Mouse (Mus musculus) midbrain, embryonic 16.5 days (tissue): ENCODE measurements around the gene Itgb4. TPM values are rescaled to one million over a fixed set of nuclear protein-coding genes. Genes with fewer than 3 reads are reported as not detected.

Experiments
- ATAC-seq: fragments of 200-750 bp; cut with Nextera tagmentation; 2 replicates; pipeline ENCODE4 v1.8.0; 2017; ENCODE audit warnings: moderate TSS enrichment
- H3K27ac ChIP-seq: fragments of 300-500 bp; sonication (generic); 2 replicates; pipeline ENCODE4 v1.5.1; 2014; ENCODE audit warnings: mild to moderate bottlenecking, low read length, mixed read lengths
- H3K27me3 ChIP-seq: fragments of 300-500 bp; sonication (generic); 2 replicates; pipeline ENCODE4 v1.6.1; 2014; ENCODE audit warnings: low read depth, low read length, mixed read lengths; ENCODE audit not compliant: control insufficient read depth, insufficient read depth
- H3K36me3 ChIP-seq: fragments of 300-500 bp; sonication (generic); 2 replicates; pipeline ENCODE4 v1.6.1; 2014; ENCODE audit warnings: mild to moderate bottlenecking, low read length, moderate library complexity, mixed read lengths; ENCODE audit not compliant: control insufficient read depth, insufficient read depth
- H3K4me1 ChIP-seq: fragments of 300-500 bp; sonication (generic); 2 replicates; pipeline ENCODE4 v1.6.1; 2014; ENCODE audit warnings: mild to moderate bottlenecking, low read length, mixed read lengths; ENCODE audit not compliant: control insufficient read depth, insufficient read depth
- H3K4me2 ChIP-seq: fragments of 300-500 bp; sonication (generic); 2 replicates; pipeline ENCODE4 v1.6.1; 2014; ENCODE audit warnings: mild to moderate bottlenecking, low read length, mixed read lengths
- H3K4me3 ChIP-seq: fragments of 300-500 bp; sonication (generic); 2 replicates; pipeline ENCODE4 v1.5.1; 2014; ENCODE audit warnings: low read depth, mild to moderate bottlenecking, low read length, moderate library complexity, mixed read lengths
- H3K9ac ChIP-seq: fragments of 300-500 bp; sonication (generic); 2 replicates; pipeline ENCODE4 v1.6.1; 2014; ENCODE audit warnings: low read depth, low read length, mixed read lengths
- H3K9me3 ChIP-seq: fragments of 300-500 bp; sonication (generic); replicated peaks from 2 replicates; pipeline ENCODE4 v1.6.1; 2014; ENCODE audit warnings: mild to moderate bottlenecking, low read length, mixed read lengths; ENCODE audit not compliant: control insufficient read depth, poor library complexity, severe bottlenecking
- WGBS: fragments of 180-500 bp; shearing (Covaris S2); extraction: QIAGEN DNeasy Blood & Tissue Kit; methylation state at CpG from one replicate; pipeline ENCODE4 v1.1.7; 2014; 5-methylcytosine and 5-hydroxymethylcytosine counted together
- polyA plus RNA-seq: library from polyadenylated mRNA; unstranded; fragments of >200 nt; fragmentation: Nextera tagmentation; extraction: Ambion mirVana; gene quantifications from 2 replicates; pipeline ENCODE4 v1.2.1, GENCODE M21; 2015

Gene Itgb4
- polyA plus RNA-seq, 1 experiment from 2014 or later, result 0.64 TPM

DNA sequence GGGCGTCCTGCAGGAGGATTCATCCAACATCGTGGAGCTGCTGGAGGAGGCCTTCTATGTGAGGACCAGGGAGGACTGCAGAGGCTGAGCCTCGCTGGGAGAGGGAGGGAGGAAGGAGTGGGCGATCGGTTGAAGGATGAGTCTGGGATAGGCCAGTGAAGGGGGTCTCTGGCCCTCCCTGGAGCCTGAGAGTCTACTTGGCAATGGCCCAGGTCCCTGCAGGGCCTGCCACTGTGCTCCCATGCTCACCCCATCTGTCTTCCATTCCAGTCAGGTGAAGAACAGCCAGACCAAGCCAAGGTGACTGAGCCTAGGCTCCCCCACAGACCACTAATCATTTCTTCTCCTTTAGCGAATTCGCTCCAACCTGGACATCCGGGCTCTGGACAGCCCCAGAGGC is 8.8 kb downstream of the Itgb4 start:
- Histone ChIP-seq H3K4me3 (no peak overlapping the region), H3K27me3 (no peaks in the 10 kb centered on the region), H3K9me3 (no peaks in the 10 kb centered on the region; the same call in 1 of the 2 replicates), H3K4me1 (no peaks in the 10 kb centered on the region), H3K27ac (no peak overlapping the region), H3K36me3 (no peaks in the 10 kb centered on the region), H3K9ac (no peak overlapping the region), H3K4me2 (no peak overlapping the region)
- ATAC-seq, result no peak
- 82% methylated on average over 8 of the region's 8 CpGs for WGBS

DNA sequence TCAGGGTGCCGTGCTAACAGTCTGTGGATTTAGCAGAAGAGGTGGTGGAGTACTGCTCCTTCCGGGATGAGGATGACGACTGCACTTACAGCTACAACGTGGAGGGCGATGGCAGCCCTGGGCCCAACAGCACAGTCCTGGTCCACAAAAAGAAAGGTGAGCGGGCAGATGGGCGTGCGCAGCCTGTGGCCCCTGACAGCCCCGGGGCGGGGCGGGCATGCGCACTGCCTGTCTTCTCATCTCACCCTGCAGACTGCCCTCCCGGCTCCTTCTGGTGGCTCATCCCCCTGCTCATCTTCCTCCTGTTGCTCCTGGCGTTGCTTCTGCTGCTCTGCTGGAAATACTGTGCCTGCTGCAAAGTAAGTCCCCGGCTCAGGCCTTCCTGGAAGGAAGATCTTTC is 15.2 kb downstream of the Itgb4 start:
- 28% methylated on average over 15 of the region's 15 CpGs for WGBS
- Histone ChIP-seq H3K4me2 (no peak overlapping the region), H3K4me1 (no peaks in the 10 kb centered on the region), H3K9ac (peak overlapping the region; percentile 34; the same call in 1 of the 2 replicates), H3K27ac (no peak overlapping the region), H3K27me3 (no peaks in the 10 kb centered on the region), H3K36me3 (no peaks in the 10 kb centered on the region), H3K4me3 (no peak overlapping the region), H3K9me3 (no peaks in the 10 kb centered on the region)
- no peak for ATAC-seq

DNA sequence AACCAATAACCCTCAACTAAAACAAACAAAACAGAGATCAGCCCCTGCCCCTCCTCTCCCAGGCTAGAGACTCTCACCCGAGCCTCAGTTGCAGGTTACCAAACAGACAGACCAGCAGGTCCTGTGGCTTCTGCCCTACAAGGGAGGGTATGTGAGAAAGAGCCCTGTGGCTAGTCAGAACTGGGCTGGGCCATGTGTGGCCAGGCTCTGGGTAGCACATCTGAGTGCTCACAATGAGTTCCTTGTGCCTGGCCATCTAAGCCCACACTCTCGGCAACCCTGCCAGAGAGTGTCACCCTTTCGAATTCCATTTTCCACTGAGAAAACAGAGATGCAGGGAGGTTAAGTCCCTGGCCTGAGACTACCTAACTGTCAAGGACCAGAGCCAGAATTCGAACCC is 17.6 kb downstream of the Itgb4 start:
- Histone ChIP-seq H3K4me2 (no peak overlapping the region), H3K36me3 (no peaks in the 10 kb centered on the region)
- WGBS, result 63% methylated on average over 4 of the region's 4 CpGs

DNA sequence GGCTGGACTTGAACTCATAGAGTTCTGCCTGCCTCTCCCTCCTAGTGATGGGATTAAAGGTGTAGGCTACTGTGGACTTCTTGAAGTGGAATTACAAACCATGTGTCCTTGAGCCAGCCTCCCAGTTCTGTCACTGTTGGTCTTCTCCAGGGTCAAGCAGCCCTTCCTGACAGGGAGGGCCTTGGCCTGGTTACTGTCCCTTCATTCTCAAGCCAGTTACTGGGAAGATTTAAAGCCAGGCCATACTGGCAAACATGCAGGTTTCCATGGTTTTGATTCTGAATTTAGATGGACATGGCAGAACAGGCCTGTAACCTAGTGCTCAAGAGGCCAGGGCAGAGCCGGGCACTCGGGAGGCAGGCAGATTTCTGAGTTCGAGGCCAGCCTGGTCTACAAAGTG is 20.7 kb downstream of the Itgb4 start:
- Histone ChIP-seq H3K4me3 (no peak overlapping the region), H3K4me1 (no peaks in the 10 kb centered on the region), H3K27ac (no peak overlapping the region), H3K36me3 (no peaks in the 10 kb centered on the region), H3K9ac (no peak overlapping the region), H3K4me2 (no peak overlapping the region), H3K9me3 (no peaks in the 10 kb centered on the region), H3K27me3 (no peaks in the 10 kb centered on the region)
- no peak for ATAC-seq
- WGBS, result 89% methylated on average over 3 of the region's 3 CpGs

More for the DNA sequence above, 17.6 kb downstream of the Itgb4 start:
- Histone ChIP-seq H3K27ac (no peak overlapping the region), H3K27me3 (no peaks in the 10 kb centered on the region), H3K9ac (no peak overlapping the region), H3K4me3 (no peak overlapping the region), H3K9me3 (no peaks in the 10 kb centered on the region), H3K4me1 (no peaks in the 10 kb centered on the region)
- no peak for ATAC-seq

DNA sequence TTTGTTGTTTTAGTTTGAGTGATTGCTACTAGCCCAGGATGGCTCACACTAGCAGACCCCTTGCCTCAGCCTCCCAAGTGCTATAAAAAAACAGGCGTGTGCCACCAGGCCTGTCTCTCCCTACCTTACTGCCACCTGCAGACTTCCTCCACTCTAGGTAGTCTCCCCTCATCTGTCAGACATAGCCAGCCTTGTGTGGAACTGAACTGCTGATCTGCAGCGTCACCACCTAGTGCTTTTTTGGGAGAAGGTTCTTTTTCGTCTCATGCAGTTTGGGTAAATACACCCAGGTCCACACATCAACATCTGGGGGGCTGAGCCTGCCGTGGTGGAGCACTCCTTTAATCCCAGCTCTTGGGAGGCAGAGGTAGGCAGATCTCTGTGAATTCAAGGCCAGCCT is 22.5 kb downstream of the Itgb4 start:
- ATAC-seq, result no peak
- Histone ChIP-seq H3K4me1 (no peaks in the 10 kb centered on the region), H3K9me3 (no peaks in the 10 kb centered on the region), H3K36me3 (no peaks in the 10 kb centered on the region), H3K4me3 (no peak overlapping the region), H3K9ac (no peak overlapping the region), H3K4me2 (no peak overlapping the region), H3K27me3 (no peaks in the 10 kb centered on the region), H3K27ac (no peak overlapping the region)
- WGBS, result 79% methylated on average over 4 of the region's 4 CpGs

- no peak overlapping the region for H3K4me2 ChIP-seq
- WGBS, result 62% methylated on average over 5 of the region's 5 CpGs
Measured at GRCm38 (mm10) chr11:115997662-115998061, 23.2 kb downstream of the Itgb4 start.

DNA sequence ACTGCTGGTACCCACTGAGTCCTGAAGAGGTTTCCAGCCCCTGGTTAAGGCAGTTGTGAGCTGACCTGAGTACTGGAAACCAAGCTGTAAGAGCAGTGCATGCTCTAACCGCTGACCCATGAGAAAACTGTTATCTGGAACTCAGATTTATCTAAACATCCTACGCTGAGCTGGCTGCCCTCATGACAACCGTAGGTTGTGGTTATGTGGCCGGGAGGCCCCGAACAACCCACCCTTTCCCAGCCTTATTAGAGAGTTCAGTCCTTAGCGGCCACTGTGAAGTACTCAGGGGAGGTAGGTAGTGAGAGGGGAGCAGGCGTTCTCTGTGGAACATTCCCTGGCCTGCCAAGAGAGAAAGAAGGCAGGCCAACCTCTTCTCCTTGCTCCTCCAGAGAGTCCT is 24.5 kb downstream of the Itgb4 start:
- Histone ChIP-seq H3K9ac (no peak overlapping the region), H3K4me1 (peaks cover under 1% of the 10 kb centered on the region; the same call in 1 of the 2 replicates), H3K36me3 (no peaks in the 10 kb centered on the region), H3K27ac (no peak overlapping the region), H3K27me3 (no peaks in the 10 kb centered on the region), H3K4me2 (no peak overlapping the region), H3K4me3 (no peak overlapping the region), H3K9me3 (no peaks in the 10 kb centered on the region)
- 83% methylated on average over 7 of the region's 7 CpGs for WGBS
- no peak for ATAC-seq

More at GRCm38 (mm10) chr11:115997662-115998061, 23.2 kb downstream of the Itgb4 start:
- peak overlapping the region; percentile 6; the same call in 1 of the 2 replicates for H3K9ac ChIP-seq
- no peaks in the 10 kb centered on the region for H3K27me3 ChIP-seq
- no peak overlapping the region for H3K27ac ChIP-seq
- no peak for ATAC-seq
- H3K4me1 ChIP-seq, result no peaks in the 10 kb centered on the region
- no peak overlapping the region for H3K4me3 ChIP-seq
- no peaks in the 10 kb centered on the region for H3K36me3 ChIP-seq
- H3K9me3 ChIP-seq, result no peaks in the 10 kb centered on the region

DNA sequence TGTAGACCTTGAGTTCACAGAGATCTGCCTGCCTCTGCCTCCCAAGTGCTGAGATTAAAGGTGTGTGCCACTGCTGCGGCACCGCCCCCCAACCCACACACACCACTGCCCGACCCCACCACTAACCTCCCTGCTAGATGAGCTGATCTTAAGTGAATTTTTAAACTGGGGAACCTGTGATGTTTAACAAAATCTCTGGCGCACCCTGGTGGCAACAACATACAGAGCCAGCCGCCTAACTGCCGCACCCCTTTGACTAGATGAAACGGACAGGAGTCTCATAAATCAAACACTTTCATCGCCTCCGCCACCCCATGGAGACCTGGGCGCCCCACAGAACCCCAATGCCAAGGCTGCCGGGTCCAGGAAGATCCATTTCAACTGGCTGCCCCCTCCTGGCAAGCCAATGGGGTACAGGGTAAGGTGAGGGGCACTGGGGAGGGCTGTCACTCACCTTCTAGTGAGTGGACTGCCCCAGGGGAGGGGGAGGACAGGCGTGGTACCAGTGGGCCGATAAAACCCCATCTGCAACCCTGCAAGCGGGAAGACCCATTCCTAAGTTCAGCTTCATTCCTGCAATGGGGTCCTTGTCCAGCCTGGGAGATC is 25.1 kb downstream of the Itgb4 start:
- Histone ChIP-seq H3K36me3 (no peaks in the 10 kb centered on the region), H3K4me2 (no peak overlapping the region), H3K4me1 (peaks cover 6% of the 10 kb centered on the region), H3K27ac (no peak overlapping the region), H3K27me3 (no peaks in the 10 kb centered on the region), H3K4me3 (no peak overlapping the region), H3K9ac (no peak overlapping the region), H3K9me3 (no peaks in the 10 kb centered on the region)
- WGBS, result 22% methylated on average over 14 of the region's 14 CpGs
- ATAC-seq, result peak; percentile 49; the same call in 1 of the 2 replicates

- no peak overlapping the region for H3K9ac ChIP-seq
- no peaks in the 10 kb centered on the region for H3K36me3 ChIP-seq
- H3K4me1 ChIP-seq, result peaks cover 15% of the 10 kb centered on the region
- H3K4me3 ChIP-seq, result no peak overlapping the region
- no peaks in the 10 kb centered on the region for H3K9me3 ChIP-seq
- no peaks in the 10 kb centered on the region for H3K27me3 ChIP-seq
- no peak overlapping the region for H3K4me2 ChIP-seq
- 22% methylated on average over 10 of the region's 10 CpGs for WGBS
- H3K27ac ChIP-seq, result no peak overlapping the region
- ATAC-seq, result no peak
Measured at GRCm38 (mm10) chr11:116000607-116001006, 26.1 kb downstream of the Itgb4 start.
